Mouse (Mus musculus): ENCODE data around the gene Inpp5d.

DNA sequence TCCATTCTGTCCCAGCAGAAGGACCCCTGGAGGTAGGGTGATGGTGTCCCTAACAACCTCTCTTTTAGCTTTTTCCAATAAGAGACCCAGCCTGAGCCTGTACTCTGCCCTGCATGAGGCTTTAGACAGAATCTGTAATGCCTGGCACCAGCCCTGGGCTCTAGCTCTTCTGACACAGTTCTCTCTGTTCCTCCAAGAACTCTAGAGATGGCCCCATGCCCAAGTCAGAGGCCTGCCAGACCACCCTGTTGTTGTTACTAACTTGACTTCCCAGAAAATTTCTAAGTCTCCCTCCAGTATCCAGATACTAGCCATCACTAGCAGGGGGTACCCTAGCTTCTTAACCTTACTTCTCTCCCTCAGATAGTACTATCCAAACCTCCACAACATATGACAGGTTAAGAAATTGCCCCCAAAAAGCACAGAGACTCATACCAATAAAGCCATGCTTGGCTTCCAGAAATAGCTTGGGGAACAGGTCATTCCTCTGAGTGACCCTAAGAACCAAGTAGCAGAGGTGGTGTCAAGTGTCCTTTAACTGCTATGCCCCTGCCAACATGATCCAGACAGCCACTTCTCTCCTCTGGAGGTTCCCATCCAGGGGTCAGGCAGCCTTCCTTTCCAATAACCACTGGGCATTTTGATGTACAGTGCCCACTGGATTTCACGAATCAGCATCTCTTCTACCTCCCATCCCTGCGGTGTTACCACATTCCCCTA is 5.4 kb upstream of the Inpp5d start:
- TF ChIP-seq POLR2A (IDR thresholded peaks at IDR 0.05; ENCODE audit: borderline replicate concordance, low read depth, low read length) (no peak), CTCF (IDR thresholded peaks at IDR 0.05; ENCODE audit: low read depth, low read length) (no peak)
